Mouse (Mus musculus): ENCODE data around the gene Gm3625. TPM values are rescaled to one million over a fixed set of nuclear protein-coding genes. Genes with fewer than 3 reads are reported as not detected.

Gene Gm3625
- not detected in 2 replicates for total RNA-seq (2017)

- ATAC-seq (ENCODE audit: extremely low read depth, insufficient number of reproducible peaks, low FRiP score, poor library complexity, severe bottlenecking) = peak; percentile 55
Observed at GRCm38 (mm10) chr12:4592541-4593165, at the start of gene Gm3625, which contains the start of gene Itsn2. Gene Gm3625 (minus strand): TSS chr12:4592927. Gene Itsn2 (plus strand): TSS chr12:4592638.

- ATAC-seq (ENCODE audit: extremely low read depth, insufficient number of reproducible peaks, low FRiP score, poor library complexity, severe bottlenecking) = no peak
Observed at GRCm38 (mm10) chr12:4640737-4641136, 48.0 kb upstream of the Gm3625 start.

- no peak for ATAC-seq (ENCODE audit: extremely low read depth, insufficient number of reproducible peaks, low FRiP score, poor library complexity, severe bottlenecking)
Observed at GRCm38 (mm10) chr12:4638438-4638837, 45.7 kb upstream of the Gm3625 start.

GRCm38 (mm10) chr12:4632957-4633356, 40.2 kb upstream of the Gm3625 start:
- no peak for ATAC-seq (ENCODE audit: extremely low read depth, insufficient number of reproducible peaks, low FRiP score, poor library complexity, severe bottlenecking)

GRCm38 (mm10) chr12:4624201-4624600, 31.5 kb upstream of the Gm3625 start:
- ATAC-seq (ENCODE audit: extremely low read depth, insufficient number of reproducible peaks, low FRiP score, poor library complexity, severe bottlenecking) = no peak

- ATAC-seq (ENCODE audit: extremely low read depth, insufficient number of reproducible peaks, low FRiP score, poor library complexity, severe bottlenecking) = no peak
Observed at GRCm38 (mm10) chr12:4614722-4615121, 22.0 kb upstream of the Gm3625 start.

GRCm38 (mm10) chr12:4606625-4607024, 13.9 kb upstream of the Gm3625 start:
- no peak for ATAC-seq (ENCODE audit: extremely low read depth, insufficient number of reproducible peaks, low FRiP score, poor library complexity, severe bottlenecking)

GRCm38 (mm10) chr12:4599713-4600112, 7.0 kb upstream of the Gm3625 start:
- no peak for ATAC-seq (ENCODE audit: extremely low read depth, insufficient number of reproducible peaks, low FRiP score, poor library complexity, severe bottlenecking)

- ATAC-seq (ENCODE audit: extremely low read depth, insufficient number of reproducible peaks, low FRiP score, poor library complexity, severe bottlenecking) = no peak
Observed at GRCm38 (mm10) chr12:4598666-4599428, 6.1 kb upstream of the Gm3625 start.

- ATAC-seq (ENCODE audit: extremely low read depth, insufficient number of reproducible peaks, low FRiP score, poor library complexity, severe bottlenecking) = peak; percentile 80
Observed at GRCm38 (mm10) chr12:4595055-4595454, 2.3 kb upstream of the Gm3625 start.

GRCm38 (mm10) chr12:4593930-4594391, 1.2 kb upstream of the Gm3625 start:
- no peak for ATAC-seq (ENCODE audit: extremely low read depth, insufficient number of reproducible peaks, low FRiP score, poor library complexity, severe bottlenecking)

- ATAC-seq (ENCODE audit: extremely low read depth, insufficient number of reproducible peaks, low FRiP score, poor library complexity, severe bottlenecking) = peak; percentile 36; the same call in 1 of the 2 replicates
Observed at GRCm38 (mm10) chr12:4593166-4593929, 621 bp upstream of the Gm3625 start.

GRCm38 (mm10) chr12:4592025-4592424, 702 bp downstream of the Gm3625 start:
- ATAC-seq (ENCODE audit: extremely low read depth, insufficient number of reproducible peaks, low FRiP score, poor library complexity, severe bottlenecking) = no peak

- no peak for ATAC-seq (ENCODE audit: extremely low read depth, insufficient number of reproducible peaks, low FRiP score, poor library complexity, severe bottlenecking)
Observed at GRCm38 (mm10) chr12:4588603-4589002, 4.1 kb downstream of the Gm3625 start.

- no peak for ATAC-seq (ENCODE audit: extremely low read depth, insufficient number of reproducible peaks, low FRiP score, poor library complexity, severe bottlenecking)
Observed at GRCm38 (mm10) chr12:4587846-4588245, 4.9 kb downstream of the Gm3625 start.

- ATAC-seq (ENCODE audit: extremely low read depth, insufficient number of reproducible peaks, low FRiP score, poor library complexity, severe bottlenecking) = no peak
Observed at GRCm38 (mm10) chr12:4582326-4582725, 10.4 kb downstream of the Gm3625 start.

GRCm38 (mm10) chr12:4574065-4574464, 18.7 kb downstream of the Gm3625 start:
- ATAC-seq (ENCODE audit: extremely low read depth, insufficient number of reproducible peaks, low FRiP score, poor library complexity, severe bottlenecking) = no peak

- peak; percentile 94 for ATAC-seq (ENCODE audit: extremely low read depth, insufficient number of reproducible peaks, low FRiP score, poor library complexity, severe bottlenecking)
Observed at GRCm38 (mm10) chr12:4571864-4572263, 20.9 kb downstream of the Gm3625 start.

GRCm38 (mm10) chr12:4558475-4559279, 34.0 kb downstream of the Gm3625 start:
- no peak for ATAC-seq (ENCODE audit: extremely low read depth, insufficient number of reproducible peaks, low FRiP score, poor library complexity, severe bottlenecking)
